Mouse (Mus musculus) megakaryocyte, embryonic 14.5 days (primary cell): Measurements from ENCODE around the gene Tmprss7.

Experiments
- FLI1 ChIP-seq: IDR thresholded peaks from 2 replicates; pipeline ENCODE4 v1.6.1; 2012; ENCODE audit warnings: low read length, inconsistent platforms, mixed read lengths
- GATA1 ChIP-seq: IDR thresholded peaks from 3 replicates; pipeline ENCODE4 v1.6.1; 2012; ENCODE audit warnings: mixed read lengths, low read length, inconsistent platforms, borderline replicate concordance

GRCm38 (mm10) chr16:45654465-45654864, 39.0 kb downstream of the Tmprss7 start:
- TF ChIP-seq FLI1 (no peak), GATA1 (no peak)
